Mouse (Mus musculus): ENCODE data around the gene Gm3336. TPM values are rescaled to one million over a fixed set of nuclear protein-coding genes. Genes with fewer than 3 reads are reported as not detected.
A peak's percentile ranks its signal among the peaks of the same experiment; 100 is the strongest.

Gm3336 gene
- polyA plus RNA-seq, 1 experiment, result not detected

DNA sequence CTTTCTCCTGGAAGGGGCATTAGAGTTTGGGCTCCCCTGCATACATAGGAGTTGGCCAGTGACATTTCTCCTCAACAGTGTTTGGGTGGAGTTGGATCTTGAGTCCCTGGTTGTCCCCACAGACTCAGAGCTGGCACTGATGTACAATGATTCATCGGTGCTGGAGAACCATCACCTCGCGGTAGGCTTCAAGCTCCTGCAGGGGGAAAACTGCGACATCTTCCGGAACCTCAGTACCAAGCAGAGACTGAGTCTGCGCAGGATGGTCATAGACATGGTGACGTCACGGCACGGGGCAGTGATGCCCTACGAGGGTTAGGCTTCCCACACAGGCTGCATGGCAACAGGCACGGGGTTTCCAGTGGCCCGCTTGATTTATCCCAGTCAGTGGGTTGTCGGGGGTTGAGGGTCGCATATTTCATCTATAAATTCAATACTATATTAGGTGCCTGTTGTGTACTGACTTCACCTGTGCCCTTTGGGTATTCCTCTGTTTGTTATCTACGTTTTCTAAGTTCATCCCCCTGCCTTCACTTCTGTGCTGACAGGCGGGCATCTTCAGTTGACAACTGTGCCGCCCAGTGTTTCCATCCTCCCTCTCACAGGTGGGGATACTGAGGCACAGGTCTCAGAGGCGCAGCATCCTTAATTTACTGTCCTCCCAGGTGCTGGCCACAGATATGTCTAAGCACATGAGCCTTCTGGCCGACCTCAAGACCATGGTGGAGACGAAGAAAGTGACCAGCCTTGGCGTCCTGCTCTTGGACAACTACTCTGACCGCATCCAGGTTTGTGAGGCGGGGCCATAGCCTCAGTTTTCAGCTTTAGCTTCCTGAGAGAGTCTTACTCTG lies 30.1 kb downstream of the Gm3336 start:
- TF ChIP-seq TAL1 (IDR thresholded peaks at IDR 0.05; ENCODE audit: low read length), result no peak
- no peak for TF ChIP-seq GATA1 (IDR thresholded peaks at IDR 0.05; ENCODE audit: low read length)
- Histone ChIP-seq H3K9me3 (ENCODE audit: control insufficient read depth, low read length) (no peaks in the 10 kb centered on the region; the same call in 1 of the 2 replicates), H3K27me3 (ENCODE audit: control insufficient read depth) (peaks cover 62% of the 10 kb centered on the region), H3K4me1 (ENCODE audit: control insufficient read depth) (peaks cover 18% of the 10 kb centered on the region), H3K36me3 (ENCODE audit: control insufficient read depth) (peaks cover 2% of the 10 kb centered on the region; the same call in 1 of the 2 replicates), H3K4me3 (replicated peaks) (no peak overlapping the region)

DNA sequence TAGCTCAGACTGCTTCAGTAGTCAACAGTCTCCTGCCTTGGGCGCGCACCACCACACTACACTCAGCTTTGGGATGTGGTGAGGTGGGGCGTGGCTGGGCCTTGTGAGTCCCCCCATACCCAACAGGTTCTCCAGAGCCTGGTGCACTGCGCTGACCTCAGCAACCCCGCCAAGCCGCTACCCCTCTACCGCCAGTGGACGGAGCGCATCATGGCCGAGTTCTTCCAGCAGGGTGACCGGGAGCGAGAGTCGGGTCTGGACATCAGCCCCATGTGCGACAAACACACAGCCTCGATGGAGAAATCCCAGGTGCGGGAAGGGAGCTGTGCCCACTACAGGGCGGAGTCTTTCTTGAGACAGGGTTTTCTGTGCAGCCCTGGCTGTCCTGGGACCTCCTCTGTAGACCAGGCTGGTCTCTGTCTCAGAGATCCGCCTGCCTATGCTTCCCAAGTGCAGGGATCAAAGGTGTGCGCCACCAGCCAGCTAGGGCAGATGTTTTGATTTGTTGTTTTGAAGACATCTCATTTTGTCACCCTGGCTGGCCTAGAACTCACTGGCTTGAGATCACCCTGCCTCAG lies 30.8 kb downstream of the Gm3336 start:
- H3K27me3 ChIP-seq (ENCODE audit: control insufficient read depth), result peaks cover 55% of the 10 kb centered on the region

DNA sequence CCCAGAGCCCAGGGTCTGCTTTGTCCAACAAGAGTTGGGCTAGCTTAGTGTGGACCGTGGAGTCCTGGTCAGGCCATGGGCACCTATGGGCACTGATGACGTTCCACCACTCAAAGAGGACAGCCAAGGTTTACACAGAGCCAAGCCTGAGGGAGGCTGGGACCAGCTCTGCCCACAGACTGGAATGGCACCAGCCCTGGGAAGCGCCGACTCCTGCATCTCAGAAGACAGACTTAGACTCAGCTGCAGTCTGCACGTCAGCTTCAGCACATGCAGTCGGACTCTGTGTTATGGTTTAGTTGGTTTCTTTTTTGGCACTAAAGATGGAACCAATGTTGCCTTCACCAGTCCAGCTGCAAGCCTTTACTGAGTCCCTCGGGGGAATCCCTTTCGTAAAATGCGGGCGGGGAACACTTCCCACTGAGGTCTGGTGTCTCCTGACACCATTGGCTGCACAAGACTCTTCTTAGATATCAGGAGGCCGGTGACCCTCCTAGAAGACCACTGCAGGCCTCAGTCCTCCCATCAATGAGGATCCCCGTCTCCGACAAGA lies 31.9 kb downstream of the Gm3336 start:
- Histone ChIP-seq H3K4me1 (ENCODE audit: control insufficient read depth) (peaks cover 32% of the 10 kb centered on the region), H3K9me3 (ENCODE audit: control insufficient read depth, low read length) (no peaks in the 10 kb centered on the region), H3K36me3 (ENCODE audit: control insufficient read depth) (peaks cover 2% of the 10 kb centered on the region; the same call in 1 of the 2 replicates), H3K4me3 (replicated peaks) (no peak overlapping the region), H3K27me3 (ENCODE audit: control insufficient read depth) (peaks cover 45% of the 10 kb centered on the region)
- no peak for TF ChIP-seq GATA1 (IDR thresholded peaks at IDR 0.05; ENCODE audit: low read length)
- no peak for TF ChIP-seq TAL1 (IDR thresholded peaks at IDR 0.05; ENCODE audit: low read length)

More for the DNA sequence above, 30.8 kb downstream of the Gm3336 start:
- Histone ChIP-seq H3K4me3 (replicated peaks) (no peak overlapping the region), H3K36me3 (ENCODE audit: control insufficient read depth) (peaks cover 2% of the 10 kb centered on the region; the same call in 1 of the 2 replicates), H3K9me3 (ENCODE audit: control insufficient read depth, low read length) (no peaks in the 10 kb centered on the region; the same call in 1 of the 2 replicates), H3K4me1 (ENCODE audit: control insufficient read depth) (peaks cover 25% of the 10 kb centered on the region)
- TF ChIP-seq GATA1 (IDR thresholded peaks at IDR 0.05; ENCODE audit: low read length) (no peak), TAL1 (IDR thresholded peaks at IDR 0.05; ENCODE audit: low read length) (no peak)

DNA sequence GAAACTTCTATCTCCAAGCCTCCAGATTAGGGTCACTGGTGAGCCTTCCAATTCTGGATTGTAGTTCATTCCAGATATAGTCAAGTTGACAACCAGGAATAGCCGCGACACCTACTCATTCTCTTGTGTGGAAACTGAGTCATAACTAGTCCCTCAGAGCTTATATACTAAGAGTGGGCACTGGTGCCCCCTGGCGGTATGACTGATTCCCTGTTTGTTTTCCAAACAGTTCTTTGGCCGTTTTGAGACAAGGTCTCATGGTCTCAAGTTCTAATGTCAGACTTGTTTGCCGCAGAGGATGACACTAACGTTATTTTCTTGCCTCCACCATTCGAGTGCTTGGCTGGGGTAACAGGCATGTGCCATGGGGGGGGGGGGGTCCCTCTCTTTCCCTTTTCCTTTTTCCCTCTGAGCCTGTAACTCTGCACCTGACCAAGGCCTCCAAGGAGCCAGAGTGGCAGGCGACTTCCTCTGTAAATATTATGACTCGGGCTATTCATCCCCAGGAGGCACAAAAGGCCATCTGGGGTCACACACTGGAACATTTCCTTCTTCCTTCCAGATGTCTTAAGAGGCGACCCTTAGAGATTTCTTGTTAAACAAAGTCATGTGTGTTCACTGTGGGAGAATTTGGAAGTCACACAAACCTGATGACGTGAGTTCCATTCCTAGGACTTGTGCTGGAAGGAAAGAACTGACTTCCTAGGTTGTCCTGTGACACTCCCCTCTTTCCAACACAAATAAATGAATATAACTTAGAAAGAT lies 33.8 kb downstream of the Gm3336 start:
- TF ChIP-seq TAL1 (IDR thresholded peaks at IDR 0.05; ENCODE audit: low read length), result no peak
- TF ChIP-seq GATA1 (IDR thresholded peaks at IDR 0.05; ENCODE audit: low read length), result no peak
- H3K27me3 ChIP-seq (ENCODE audit: control insufficient read depth), result peaks cover 25% of the 10 kb centered on the region
- H3K36me3 ChIP-seq (ENCODE audit: control insufficient read depth), result peaks cover 16% of the 10 kb centered on the region
- H3K4me1 ChIP-seq (ENCODE audit: control insufficient read depth), result peaks cover 49% of the 10 kb centered on the region
- no peak overlapping the region for H3K4me3 ChIP-seq (replicated peaks)
- H3K9me3 ChIP-seq (ENCODE audit: control insufficient read depth, low read length), result no peaks in the 10 kb centered on the region

DNA sequence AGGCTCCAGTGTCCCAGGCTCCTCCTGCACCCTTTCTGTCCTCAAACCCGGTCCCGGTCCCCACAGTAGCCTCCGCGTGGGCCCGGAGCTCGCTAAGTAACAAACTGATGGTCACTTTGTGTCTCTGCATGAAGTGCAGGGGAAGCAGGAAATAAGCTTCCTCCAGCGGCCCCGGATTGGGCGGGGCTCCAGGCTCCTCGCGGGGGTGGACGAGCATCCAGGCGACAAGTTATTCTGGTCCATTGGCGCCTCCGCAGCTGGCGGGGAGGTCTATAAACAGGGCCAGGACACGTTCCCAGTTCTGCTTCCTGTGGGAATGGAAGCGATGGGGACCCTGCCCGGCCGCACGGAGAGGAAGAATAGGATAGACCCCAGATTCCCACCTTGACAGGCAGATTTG lies 34.8 kb downstream of the Gm3336 start:
- Histone ChIP-seq H3K4me1 (ENCODE audit: control insufficient read depth) (peaks cover 57% of the 10 kb centered on the region), H3K9me3 (ENCODE audit: control insufficient read depth, low read length) (no peaks in the 10 kb centered on the region), H3K36me3 (ENCODE audit: control insufficient read depth) (peaks cover 24% of the 10 kb centered on the region), H3K4me3 (replicated peaks) (peak overlapping the region; percentile 25), H3K27me3 (ENCODE audit: control insufficient read depth) (peaks cover 16% of the 10 kb centered on the region)
- no peak for TF ChIP-seq GATA1 (IDR thresholded peaks at IDR 0.05; ENCODE audit: low read length)
- no peak for TF ChIP-seq TAL1 (IDR thresholded peaks at IDR 0.05; ENCODE audit: low read length)

DNA sequence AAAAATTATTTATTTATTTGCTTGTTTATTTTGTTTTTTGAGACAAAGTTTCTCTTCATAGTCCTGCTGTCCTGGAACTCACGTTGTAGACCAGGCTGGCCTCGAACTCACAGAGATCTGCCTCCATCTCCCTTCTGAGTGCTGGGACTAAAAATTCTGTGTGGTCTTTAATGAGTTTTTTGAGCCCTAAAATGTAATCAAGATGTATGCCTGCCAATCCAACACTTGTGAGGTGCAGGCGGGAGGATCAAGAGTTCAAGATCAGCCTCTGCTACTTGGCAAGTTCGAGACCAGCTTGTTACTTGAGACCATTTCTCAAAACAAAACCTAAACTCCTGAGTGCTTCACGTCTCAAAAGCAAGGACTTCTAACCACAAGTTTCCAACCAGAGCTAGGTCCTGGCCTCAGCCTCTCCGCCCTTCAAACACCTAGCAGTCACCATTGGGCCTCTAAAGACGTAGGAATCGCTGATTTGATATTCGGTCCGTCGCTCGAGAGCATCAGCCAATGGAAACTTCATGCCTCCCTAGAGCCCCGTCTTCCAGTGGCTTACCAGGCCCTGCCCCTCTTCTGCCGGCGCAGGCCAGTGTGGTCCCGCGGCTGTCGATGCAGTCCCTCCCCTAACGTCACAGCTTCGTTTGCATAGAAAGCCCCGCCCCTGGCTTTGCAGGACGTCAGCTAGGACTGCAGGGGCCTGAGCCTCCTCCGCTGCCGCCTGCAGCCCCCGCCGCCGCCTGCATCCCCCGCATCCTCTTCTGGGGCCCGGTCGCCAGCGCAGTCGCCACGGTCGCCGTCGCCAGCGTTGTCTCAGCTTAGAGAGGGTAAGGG lies 35.9 kb downstream of the Gm3336 start, which contains the start of gene Rab3a:
TSS of gene Rab3a (plus strand) at position 637 of the 828 bp plus-strand sequence.
- Histone ChIP-seq H3K27me3 (ENCODE audit: control insufficient read depth) (peaks cover 5% of the 10 kb centered on the region), H3K4me1 (ENCODE audit: control insufficient read depth) (peaks cover 66% of the 10 kb centered on the region), H3K4me3 (replicated peaks) (peak within 1 kb of the TSS; percentile 71), H3K36me3 (ENCODE audit: control insufficient read depth) (peaks cover 35% of the 10 kb centered on the region), H3K9me3 (ENCODE audit: control insufficient read depth, low read length) (no peaks in the 10 kb centered on the region)
- TF ChIP-seq TAL1 (IDR thresholded peaks at IDR 0.05; ENCODE audit: low read length) (no peak), GATA1 (IDR thresholded peaks at IDR 0.05; ENCODE audit: low read length) (no peak)

DNA sequence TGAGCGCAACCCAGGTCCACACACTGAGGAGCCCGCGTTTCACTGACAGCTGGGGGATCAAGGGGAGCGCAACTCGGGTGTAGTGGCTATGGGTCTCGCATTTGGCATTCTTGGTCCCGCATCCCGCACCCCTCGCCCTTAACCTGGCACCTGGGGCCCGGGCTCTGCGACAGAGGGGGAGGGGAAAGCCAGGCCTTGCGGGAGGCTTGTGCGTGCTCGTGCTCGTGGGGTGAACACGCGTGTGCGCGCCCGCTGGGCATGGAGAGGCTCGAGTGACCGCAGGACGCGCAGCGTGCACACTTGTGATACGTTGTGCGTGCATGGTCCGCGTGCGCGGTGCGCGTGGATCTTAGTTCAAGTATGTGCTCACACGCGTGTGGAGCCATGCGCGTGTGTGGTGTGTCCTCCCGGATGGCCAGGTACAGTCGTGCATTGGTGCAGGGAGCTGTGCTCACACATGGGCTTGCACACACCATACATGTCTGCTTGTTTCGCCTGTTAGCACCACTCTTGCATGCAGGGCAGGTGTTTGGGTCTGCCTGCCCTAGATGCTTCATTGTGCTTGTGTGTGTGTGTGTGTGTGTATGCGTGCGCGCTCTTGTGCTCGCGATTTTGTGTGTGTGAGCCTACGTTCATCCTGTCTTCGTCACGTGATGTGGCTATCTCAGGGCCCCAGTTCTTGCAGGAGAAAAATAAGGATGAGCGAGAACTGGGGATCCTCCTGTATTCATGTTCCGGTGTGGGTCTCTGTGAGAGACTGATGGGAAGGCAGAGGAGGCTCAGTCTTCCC lies 36.7 kb downstream of the Gm3336 start:
- Histone ChIP-seq H3K9me3 (ENCODE audit: control insufficient read depth, low read length) (no peaks in the 10 kb centered on the region), H3K36me3 (ENCODE audit: control insufficient read depth) (peaks cover 39% of the 10 kb centered on the region), H3K27me3 (ENCODE audit: control insufficient read depth) (0 out of 2 replicates have a peak, but pooled peaks cover under 1% of the 10 kb centered on the region), H3K4me3 (replicated peaks) (peak overlapping the region; percentile 71), H3K4me1 (ENCODE audit: control insufficient read depth) (peaks cover 75% of the 10 kb centered on the region)
- TF ChIP-seq GATA1 (IDR thresholded peaks at IDR 0.05; ENCODE audit: low read length) (no peak), TAL1 (IDR thresholded peaks at IDR 0.05; ENCODE audit: low read length) (no peak)

All from erythroblast, embryonic 14.5 days (primary cell).